Mouse (Mus musculus): Measurements from ENCODE around the gene Acta1. TPM values are rescaled to one million over a fixed set of nuclear protein-coding genes. Genes with fewer than 3 reads are reported as not detected.

Acta1 gene
- polyA plus RNA-seq, 1 experiment from 2014 or later: 1,020 TPM

- no peak for ATAC-seq (ENCODE audit: insufficient number of reproducible peaks, low FRiP score, low TSS enrichment, low read depth)
- H3K36me3 ChIP-seq: no peaks in the 10 kb centered on the region
- no peak overlapping the region for H3K4me3 ChIP-seq (replicated peaks)
- no peak overlapping the region for H3K4me2 ChIP-seq (replicated peaks)
- no peak overlapping the region for H3K9ac ChIP-seq
- H3K27ac ChIP-seq (replicated peaks): no peak overlapping the region
- WGBS: 56% methylated on average over 7 of the region's 7 CpGs
- no peaks in the 10 kb centered on the region for H3K9me3 ChIP-seq (replicated peaks)
- 0 out of 2 replicates have a peak, but pooled peaks cover 2% of the 10 kb centered on the region for H3K4me1 ChIP-seq
- no peaks in the 10 kb centered on the region for H3K27me3 ChIP-seq
Measured at GRCm38 (mm10) chr8:123844341-123844740, 50.2 kb downstream of the Acta1 start.

GRCm38 (mm10) chr8:123842086-123842485 lies 52.5 kb downstream of the Acta1 start:
- Histone ChIP-seq H3K9me3 (replicated peaks) (no peaks in the 10 kb centered on the region), H3K27me3 (no peaks in the 10 kb centered on the region), H3K9ac (no peak overlapping the region), H3K4me2 (replicated peaks) (no peak overlapping the region), H3K27ac (replicated peaks) (no peak overlapping the region), H3K4me1 (0 out of 2 replicates have a peak, but pooled peaks cover 2% of the 10 kb centered on the region), H3K36me3 (peaks cover 7% of the 10 kb centered on the region), H3K4me3 (replicated peaks) (no peak overlapping the region)
- 76% methylated on average over 12 of the region's 12 CpGs for WGBS
- ATAC-seq (ENCODE audit: insufficient number of reproducible peaks, low FRiP score, low TSS enrichment, low read depth): no peak

Other genes with a start within 250 kb of the Acta1 start
- 9.0 and 10.3 TPM in 2 replicates for gene Rhou, start 240.8 kb downstream of the Acta1 start, polyA plus RNA-seq (2015; fragmentation: Nextera tagmentation; extraction: Ambion mirVana)
- 43.5 and 47.5 TPM in 2 replicates for gene Rab4a, start 88.8 kb downstream of the Acta1 start, polyA plus RNA-seq (2015; fragmentation: Nextera tagmentation; extraction: Ambion mirVana)
- gene Ccsap, start 34.5 kb downstream of the Acta1 start, polyA plus RNA-seq (2015; fragmentation: Nextera tagmentation; extraction: Ambion mirVana): 4.9 and 6.5 TPM in 2 replicates
- 27.3 and 29.6 TPM in 2 replicates for gene Nup133, start 54.5 kb upstream of the Acta1 start, polyA plus RNA-seq (2015; fragmentation: Nextera tagmentation; extraction: Ambion mirVana)
- 14.1 and 14.8 TPM in 2 replicates for gene Abcb10, start 88.4 kb upstream of the Acta1 start, polyA plus RNA-seq (2015; fragmentation: Nextera tagmentation; extraction: Ambion mirVana)
- 36.0 and 36.2 TPM in 2 replicates for gene Taf5l, start 126.6 kb upstream of the Acta1 start, polyA plus RNA-seq (2015; fragmentation: Nextera tagmentation; extraction: Ambion mirVana)
- 5.0 and 5.7 TPM in 2 replicates for gene Urb2, start 126.8 kb upstream of the Acta1 start, polyA plus RNA-seq (2015; fragmentation: Nextera tagmentation; extraction: Ambion mirVana)

All from embryonic facial prominence, embryonic 15.5 days (tissue).